Mouse (Mus musculus): ENCODE measurements around the gene Ccr1. TPM values are rescaled to one million over a fixed set of nuclear protein-coding genes. Genes with fewer than 3 reads are reported as not detected.
"Not testable (repeated sequence)": the region's sequence is repeated elsewhere in the genome, so short reads cannot be mapped to it uniquely, and the experiment has no call there.

Ccr1 gene
- polyA plus RNA-seq, 1 experiment from 2014 or later: 2.9 TPM

DNA sequence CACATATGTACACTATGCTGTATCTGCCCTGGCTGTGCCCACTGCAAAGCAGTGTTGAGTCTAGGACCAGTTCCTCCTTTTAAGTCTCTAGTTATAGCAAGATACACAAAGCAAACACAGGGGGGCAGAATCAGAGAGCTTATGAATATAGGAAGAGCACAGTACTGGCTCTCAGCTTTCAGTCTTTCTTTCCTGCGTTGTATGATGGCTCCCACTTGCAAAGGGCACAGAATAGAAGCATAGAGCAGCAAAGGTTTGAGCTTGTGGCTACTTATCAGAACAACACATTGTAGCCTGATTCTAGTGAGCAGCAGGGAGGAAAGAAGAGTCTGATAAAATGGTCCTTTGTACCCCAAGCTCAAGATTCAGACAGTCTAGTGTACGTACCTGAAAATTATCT, 17.7 kb upstream of the Ccr1 start:
- Histone ChIP-seq H3K4me2 (replicated peaks; ENCODE audit: low read depth, low read length) (no peak overlapping the region), H3K27ac (ENCODE audit: low read depth, low read length) (no peak overlapping the region), H3K27me3 (ENCODE audit: control insufficient read depth, insufficient read depth, low read length) (no peaks in the 10 kb centered on the region), H3K9me3 (ENCODE audit: control insufficient read depth, low read length) (no peaks in the 10 kb centered on the region), H3K4me1 (ENCODE audit: control insufficient read depth, insufficient read depth, low read length) (no peaks in the 10 kb centered on the region), H3K4me3 (ENCODE audit: low read length) (no peak overlapping the region), H3K9ac (ENCODE audit: low read depth, low read length) (no peak overlapping the region), H3K36me3 (ENCODE audit: control insufficient read depth, insufficient read depth, low read length) (no peaks in the 10 kb centered on the region)
- WGBS: 90% methylated on average over 2 of the region's 2 CpGs
- no peak for ATAC-seq (ENCODE audit: low FRiP score, low TSS enrichment)

DNA sequence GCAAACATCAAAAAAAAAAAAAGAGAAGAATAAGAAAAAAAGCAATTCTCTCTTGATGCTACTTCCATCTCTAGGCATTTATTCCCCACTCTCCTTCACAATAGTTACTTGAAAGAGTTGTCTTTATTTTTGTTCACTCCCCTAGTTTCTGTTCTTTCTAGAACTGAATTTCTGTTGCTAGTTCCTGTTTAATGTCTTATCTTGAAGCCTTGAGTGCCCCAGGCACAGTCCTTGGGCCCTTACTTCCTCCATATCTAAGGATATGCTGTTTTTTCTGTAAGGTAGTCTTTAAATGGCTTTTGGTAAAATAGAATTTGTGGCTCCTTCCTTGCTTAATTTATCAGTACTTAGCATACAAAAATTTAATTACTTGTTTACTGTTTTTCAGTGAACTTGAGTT, 16.5 kb upstream of the Ccr1 start:
- ATAC-seq (ENCODE audit: low FRiP score, low TSS enrichment): no peak
- no peak overlapping the region for H3K9ac ChIP-seq (ENCODE audit: low read depth, low read length)
- no peak overlapping the region for H3K4me3 ChIP-seq (ENCODE audit: low read length)
- no peaks in the 10 kb centered on the region for H3K9me3 ChIP-seq (ENCODE audit: control insufficient read depth, low read length)
- no peak overlapping the region for H3K4me2 ChIP-seq (replicated peaks; ENCODE audit: low read depth, low read length)
- no peak overlapping the region for H3K27ac ChIP-seq (ENCODE audit: low read depth, low read length)
- H3K27me3 ChIP-seq (ENCODE audit: control insufficient read depth, insufficient read depth, low read length): no peaks in the 10 kb centered on the region
- no peaks in the 10 kb centered on the region for H3K4me1 ChIP-seq (ENCODE audit: control insufficient read depth, insufficient read depth, low read length)
- H3K36me3 ChIP-seq (ENCODE audit: control insufficient read depth, insufficient read depth, low read length): no peaks in the 10 kb centered on the region

DNA sequence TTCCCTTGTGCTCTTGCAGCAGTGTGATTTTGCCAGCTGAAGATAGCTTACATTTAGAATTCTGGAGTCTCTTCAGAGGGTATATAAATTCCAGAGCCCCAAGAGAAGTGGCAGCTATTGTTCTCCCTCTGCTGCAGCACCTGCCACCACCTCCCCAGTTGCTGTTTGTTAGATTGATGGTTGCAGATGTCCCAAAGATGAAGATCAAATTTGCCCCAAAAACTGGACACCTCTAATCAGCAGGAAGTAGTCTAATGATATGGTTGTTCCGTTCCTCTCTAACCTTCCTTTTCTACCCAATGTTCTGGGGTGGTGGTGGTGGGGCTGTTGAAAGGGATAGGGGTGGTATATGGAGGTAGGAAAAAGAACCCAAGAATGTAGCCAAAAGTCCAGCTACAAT, 14.2 kb upstream of the Ccr1 start:
- Histone ChIP-seq H3K4me3 (ENCODE audit: low read length) (no peak overlapping the region), H3K4me2 (replicated peaks; ENCODE audit: low read depth, low read length) (no peak overlapping the region), H3K27me3 (ENCODE audit: control insufficient read depth, insufficient read depth, low read length) (no peaks in the 10 kb centered on the region), H3K27ac (ENCODE audit: low read depth, low read length) (no peak overlapping the region), H3K9me3 (ENCODE audit: control insufficient read depth, low read length) (no peaks in the 10 kb centered on the region), H3K4me1 (ENCODE audit: control insufficient read depth, insufficient read depth, low read length) (no peaks in the 10 kb centered on the region), H3K9ac (ENCODE audit: low read depth, low read length) (no peak overlapping the region), H3K36me3 (ENCODE audit: control insufficient read depth, insufficient read depth, low read length) (no peaks in the 10 kb centered on the region)
- ATAC-seq (ENCODE audit: low FRiP score, low TSS enrichment): no peak
- WGBS: 86% methylated on average over 1 of the region's 1 CpGs

DNA sequence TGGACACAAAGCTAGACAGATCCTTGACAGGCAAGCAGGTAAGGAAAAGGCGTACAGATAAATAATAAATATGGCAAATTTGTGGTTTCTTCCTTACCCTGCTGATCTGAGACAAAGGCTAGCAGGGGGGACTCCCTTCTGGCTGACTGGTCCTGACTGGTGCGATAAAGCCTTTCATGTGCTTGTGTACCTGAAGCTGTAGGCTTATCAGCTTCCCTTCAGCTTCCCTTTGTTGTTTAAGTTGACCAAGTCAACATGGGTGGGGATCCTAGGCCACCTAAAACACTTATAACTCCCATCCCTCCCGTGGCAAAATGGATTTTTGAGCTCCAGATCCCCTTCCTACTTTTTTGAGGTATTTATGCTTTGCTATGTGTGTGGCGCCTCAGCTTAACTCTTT, 13.4 kb upstream of the Ccr1 start:
- no peak for ATAC-seq (ENCODE audit: low FRiP score, low TSS enrichment)
- Histone ChIP-seq H3K27me3 (ENCODE audit: control insufficient read depth, insufficient read depth, low read length) (no peaks in the 10 kb centered on the region), H3K4me2 (replicated peaks; ENCODE audit: low read depth, low read length) (no peak overlapping the region), H3K9ac (ENCODE audit: low read depth, low read length) (no peak overlapping the region), H3K36me3 (ENCODE audit: control insufficient read depth, insufficient read depth, low read length) (no peaks in the 10 kb centered on the region), H3K9me3 (ENCODE audit: control insufficient read depth, low read length) (no peaks in the 10 kb centered on the region), H3K4me1 (ENCODE audit: control insufficient read depth, insufficient read depth, low read length) (no peaks in the 10 kb centered on the region), H3K27ac (ENCODE audit: low read depth, low read length) (no peak overlapping the region), H3K4me3 (ENCODE audit: low read length) (no peak overlapping the region)
- 71% methylated on average over 4 of the region's 4 CpGs for whole genome bisulfite sequencing

DNA sequence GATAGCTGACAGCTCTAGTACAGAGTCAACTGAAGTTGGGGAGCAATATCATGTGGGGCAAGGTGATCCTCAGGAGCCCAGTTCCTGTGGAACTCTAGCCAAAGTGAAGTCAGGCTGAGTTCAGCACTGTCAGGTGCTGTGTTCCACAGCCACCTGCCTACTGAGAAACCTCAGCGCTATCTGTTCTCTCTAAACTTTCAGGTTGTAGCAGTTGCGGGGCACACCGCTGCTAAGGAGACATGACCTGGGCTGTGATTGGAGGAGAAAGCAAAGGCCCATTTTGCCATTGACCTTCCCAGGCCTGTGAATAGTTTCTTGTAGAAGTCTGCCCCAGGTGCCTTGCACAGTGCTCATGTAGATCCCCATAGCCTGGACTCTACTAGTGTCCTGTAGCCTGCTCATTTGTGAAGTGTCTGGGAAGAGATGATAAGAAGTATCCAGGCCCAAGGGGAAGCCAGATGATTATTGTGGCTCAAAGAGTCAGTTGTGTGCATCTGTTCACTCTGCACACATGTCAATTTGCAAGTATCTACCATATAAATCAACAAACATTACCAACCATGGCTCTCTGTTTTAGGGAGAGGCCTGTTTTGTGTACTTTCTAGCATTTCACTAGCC, 12.5 kb upstream of the Ccr1 start:
- H3K4me1 ChIP-seq (ENCODE audit: control insufficient read depth, insufficient read depth, low read length); H3K4me2 ChIP-seq (replicated peaks; ENCODE audit: low read depth, low read length); H3K4me3 ChIP-seq (ENCODE audit: low read length); H3K27ac ChIP-seq (ENCODE audit: low read depth, low read length); H3K9me3 ChIP-seq (ENCODE audit: control insufficient read depth, low read length); H3K27me3 ChIP-seq (ENCODE audit: control insufficient read depth, insufficient read depth, low read length); ATAC-seq (ENCODE audit: low FRiP score, low TSS enrichment); H3K36me3 ChIP-seq (ENCODE audit: control insufficient read depth, insufficient read depth, low read length); H3K9ac ChIP-seq (ENCODE audit: low read depth, low read length): not testable (repeated sequence)
- WGBS: no CpG with 5 or more reads among the region's 3 CpGs

DNA sequence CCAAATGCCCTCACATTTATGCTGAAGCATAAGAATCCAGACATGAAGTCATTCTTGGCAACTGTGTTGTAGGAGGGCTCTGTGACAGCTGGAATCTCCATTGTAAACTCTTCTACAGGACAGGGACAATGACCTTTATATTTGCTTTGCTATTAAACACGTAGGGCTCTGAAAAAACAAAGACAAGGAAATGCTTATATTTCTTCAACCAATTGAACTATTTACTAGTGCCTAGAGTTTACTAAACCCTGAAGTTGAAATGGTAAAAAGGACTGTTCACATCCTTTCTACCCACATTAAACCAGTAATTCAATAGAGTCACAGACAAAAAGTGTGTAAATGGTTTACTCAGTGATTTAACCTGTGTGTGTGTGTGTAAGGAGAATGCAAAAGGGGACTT, 9.8 kb upstream of the Ccr1 start, which contains the start of gene Ccr1l1:
Gene Ccr1l1 (minus strand): TSS at position 101 of the 400 bp plus-strand sequence.
- Histone ChIP-seq H3K27ac (ENCODE audit: low read depth, low read length) (no peak within 1 kb of the TSS), H3K4me1 (ENCODE audit: control insufficient read depth, insufficient read depth, low read length) (no peaks in the 10 kb centered on the region), H3K4me2 (replicated peaks; ENCODE audit: low read depth, low read length) (no peak within 1 kb of the TSS), H3K9ac (ENCODE audit: low read depth, low read length) (no peak within 1 kb of the TSS), H3K36me3 (ENCODE audit: control insufficient read depth, insufficient read depth, low read length) (no peaks in the 10 kb centered on the region), H3K27me3 (ENCODE audit: control insufficient read depth, insufficient read depth, low read length) (no peaks in the 10 kb centered on the region), H3K4me3 (ENCODE audit: low read length) (no peak within 1 kb of the TSS), H3K9me3 (ENCODE audit: control insufficient read depth, low read length) (no peaks in the 10 kb centered on the region)
- no peak for ATAC-seq (ENCODE audit: low FRiP score, low TSS enrichment)
- WGBS: 42% methylated on average over 1 of the region's 1 CpGs

DNA sequence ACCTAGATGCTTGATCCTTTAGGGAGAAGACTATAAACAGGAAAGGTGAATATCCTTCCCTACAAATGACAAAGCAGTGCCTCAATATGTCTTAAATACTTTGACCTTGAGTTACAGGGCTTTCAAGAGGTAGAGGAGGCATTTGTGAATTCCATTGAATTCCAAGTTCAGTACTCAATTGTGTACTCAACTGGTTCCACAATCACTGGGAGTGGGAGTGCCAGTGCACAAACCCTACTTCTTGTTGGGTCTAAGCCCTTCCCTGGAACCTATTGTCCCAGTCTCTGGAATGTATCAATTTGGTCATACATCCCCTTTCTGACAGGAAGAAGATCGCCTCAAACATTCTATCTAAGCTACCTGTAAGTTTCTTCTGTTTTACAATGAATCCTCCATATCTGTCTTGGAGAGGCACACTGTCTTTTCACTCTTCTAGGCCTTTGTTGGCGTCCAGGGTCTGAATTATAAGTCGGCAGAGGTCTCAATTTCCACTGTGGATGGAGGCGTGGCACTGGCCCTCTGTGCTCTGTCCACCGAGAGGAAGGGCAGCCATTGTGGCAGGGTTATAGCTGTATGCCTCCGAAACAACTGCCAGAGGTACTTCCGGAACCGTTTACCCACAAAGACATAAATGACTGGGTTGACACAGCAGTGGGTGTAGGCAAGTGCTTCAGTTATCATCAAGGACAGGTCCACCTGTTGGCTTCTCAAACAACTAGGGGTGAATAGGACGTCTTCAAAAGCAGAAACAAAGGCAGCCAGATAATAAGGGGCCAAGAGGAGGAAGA, 8.6 kb upstream of the Ccr1 start:
- ATAC-seq (ENCODE audit: low FRiP score, low TSS enrichment): no peak
- no peaks in the 10 kb centered on the region for H3K27me3 ChIP-seq (ENCODE audit: control insufficient read depth, insufficient read depth, low read length)
- H3K27ac ChIP-seq (ENCODE audit: low read depth, low read length): no peak overlapping the region
- H3K4me2 ChIP-seq (replicated peaks; ENCODE audit: low read depth, low read length): no peak overlapping the region
- no peak overlapping the region for H3K4me3 ChIP-seq (ENCODE audit: low read length)
- no peak overlapping the region for H3K9ac ChIP-seq (ENCODE audit: low read depth, low read length)
- H3K36me3 ChIP-seq (ENCODE audit: control insufficient read depth, insufficient read depth, low read length): no peaks in the 10 kb centered on the region
- no peaks in the 10 kb centered on the region for H3K4me1 ChIP-seq (ENCODE audit: control insufficient read depth, insufficient read depth, low read length)
- H3K9me3 ChIP-seq (ENCODE audit: control insufficient read depth, low read length): no peaks in the 10 kb centered on the region
- 82% methylated on average over 9 of the region's 9 CpGs for WGBS

DNA sequence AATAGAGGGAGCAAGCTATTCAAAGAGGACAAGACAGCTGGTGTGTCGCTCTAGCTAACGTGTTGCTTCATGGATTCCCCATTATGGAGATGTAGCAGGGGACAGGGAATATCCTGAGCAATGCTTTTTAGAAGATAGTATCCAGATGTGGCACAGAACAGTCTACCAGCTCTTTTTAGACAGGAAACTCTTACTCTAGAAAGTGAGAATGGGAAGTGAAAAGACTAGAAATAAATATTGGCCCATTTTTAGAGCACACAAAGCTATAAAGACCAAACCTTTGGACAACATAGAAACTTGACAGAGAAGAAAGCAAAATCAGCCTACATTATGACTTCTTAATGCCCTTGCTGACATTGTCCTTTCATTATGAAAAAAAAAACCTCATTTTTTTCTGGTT, 7.1 kb upstream of the Ccr1 start:
- no peak overlapping the region for H3K27ac ChIP-seq (ENCODE audit: low read depth, low read length)
- no peaks in the 10 kb centered on the region for H3K4me1 ChIP-seq (ENCODE audit: control insufficient read depth, insufficient read depth, low read length)
- WGBS: 83% methylated on average over 2 of the region's 2 CpGs
- no peaks in the 10 kb centered on the region for H3K36me3 ChIP-seq (ENCODE audit: control insufficient read depth, insufficient read depth, low read length)
- ATAC-seq (ENCODE audit: low FRiP score, low TSS enrichment): no peak
- H3K9me3 ChIP-seq (ENCODE audit: control insufficient read depth, low read length): no peaks in the 10 kb centered on the region
- H3K27me3 ChIP-seq (ENCODE audit: control insufficient read depth, insufficient read depth, low read length): no peaks in the 10 kb centered on the region
- no peak overlapping the region for H3K9ac ChIP-seq (ENCODE audit: low read depth, low read length)
- no peak overlapping the region for H3K4me2 ChIP-seq (replicated peaks; ENCODE audit: low read depth, low read length)
- H3K4me3 ChIP-seq (ENCODE audit: low read length): no peak overlapping the region

DNA sequence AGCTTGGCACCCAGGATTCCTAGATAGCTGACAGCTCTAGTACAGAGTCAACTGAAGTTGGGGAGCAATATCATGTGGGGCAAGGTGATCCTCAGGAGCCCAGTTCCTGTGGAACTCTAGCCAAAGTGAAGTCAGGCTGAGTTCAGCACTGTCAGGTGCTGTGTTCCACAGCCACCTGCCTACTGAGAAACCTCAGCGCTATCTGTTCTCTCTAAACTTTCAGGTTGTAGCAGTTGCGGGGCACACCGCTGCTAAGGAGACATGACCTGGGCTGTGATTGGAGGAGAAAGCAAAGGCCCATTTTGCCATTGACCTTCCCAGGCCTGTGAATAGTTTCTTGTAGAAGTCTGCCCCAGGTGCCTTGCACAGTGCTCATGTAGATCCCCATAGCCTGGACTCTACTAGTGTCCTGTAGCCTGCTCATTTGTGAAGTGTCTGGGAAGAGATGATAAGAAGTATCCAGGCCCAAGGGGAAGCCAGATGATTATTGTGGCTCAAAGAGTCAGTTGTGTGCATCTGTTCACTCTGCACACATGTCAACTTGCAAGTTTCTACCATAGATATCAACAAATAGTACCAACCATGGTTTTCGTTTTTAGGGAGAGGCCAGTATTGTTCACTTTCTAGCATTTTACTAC, 1.5 kb downstream of the Ccr1 start:
- H3K4me2 ChIP-seq (replicated peaks; ENCODE audit: low read depth, low read length); H3K27ac ChIP-seq (ENCODE audit: low read depth, low read length); H3K27me3 ChIP-seq (ENCODE audit: control insufficient read depth, insufficient read depth, low read length); H3K36me3 ChIP-seq (ENCODE audit: control insufficient read depth, insufficient read depth, low read length); H3K4me3 ChIP-seq (ENCODE audit: low read length); H3K4me1 ChIP-seq (ENCODE audit: control insufficient read depth, insufficient read depth, low read length); H3K9me3 ChIP-seq (ENCODE audit: control insufficient read depth, low read length); ATAC-seq (ENCODE audit: low FRiP score, low TSS enrichment); H3K9ac ChIP-seq (ENCODE audit: low read depth, low read length): not testable (repeated sequence)
- WGBS: 93% methylated on average over 1 of the region's 4 CpGs
